Mouse (Mus musculus): ENCODE results near the gene Frem3.

GRCm38 (mm10) chr8:80661055-80661454 is 50.2 kb downstream of the Frem3 start:
- no peak for TF ChIP-seq GATA1 (IDR thresholded peaks at IDR 0.05; ENCODE audit: borderline replicate concordance, low read length)
- TF ChIP-seq FLI1 (IDR thresholded peaks at IDR 0.05; ENCODE audit: low read length) = no peak
